Mouse (Mus musculus) thymus, adult 2 months (tissue): ENCODE results near the gene Uox.

Source experiments
- CTCF ChIP-seq: fragments of 200-500 bp; IDR thresholded peaks from 2 replicates; pipeline ENCODE4 v1.5.1; 2012; ENCODE audit warnings: mild to moderate bottlenecking, control low read depth, low read length, moderate library complexity, borderline replicate concordance; ENCODE audit not compliant: control insufficient read depth, poor library complexity, insufficient read depth; ENCODE audit errors: extremely low read depth
- POLR2A ChIP-seq: fragments of 200-500 bp; IDR thresholded peaks from 2 replicates; pipeline ENCODE4 v1.6.1; 2012; ENCODE audit warnings: mild to moderate bottlenecking, low read length, control low read depth, moderate library complexity; ENCODE audit not compliant: control insufficient read depth, poor library complexity, insufficient read depth; ENCODE audit errors: extremely low read depth

DNA sequence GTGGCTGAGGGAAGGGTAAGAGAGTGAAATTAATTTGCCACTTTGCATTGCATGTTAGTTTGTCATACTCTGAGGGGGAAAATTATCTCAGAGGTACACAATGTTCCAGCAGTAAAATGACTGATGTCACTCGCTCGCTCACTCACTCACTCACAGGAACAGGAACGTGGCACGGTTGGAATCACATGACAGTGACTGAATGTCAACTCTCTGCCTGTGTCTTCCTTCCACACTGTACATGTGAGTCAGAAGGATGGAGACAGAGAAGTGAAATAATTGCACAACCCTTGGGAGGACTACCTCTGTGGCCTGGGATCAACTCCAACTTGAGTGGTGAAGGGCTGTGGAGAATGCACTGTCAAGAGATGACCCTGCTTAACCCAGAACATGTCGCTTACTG is 87.2 kb downstream of the Uox start:
- TF ChIP-seq CTCF (no peak), POLR2A (no peak)
